Comparison of ENCODE assay signal across 8 mouse cellular contexts in the genomic region with DNA sequence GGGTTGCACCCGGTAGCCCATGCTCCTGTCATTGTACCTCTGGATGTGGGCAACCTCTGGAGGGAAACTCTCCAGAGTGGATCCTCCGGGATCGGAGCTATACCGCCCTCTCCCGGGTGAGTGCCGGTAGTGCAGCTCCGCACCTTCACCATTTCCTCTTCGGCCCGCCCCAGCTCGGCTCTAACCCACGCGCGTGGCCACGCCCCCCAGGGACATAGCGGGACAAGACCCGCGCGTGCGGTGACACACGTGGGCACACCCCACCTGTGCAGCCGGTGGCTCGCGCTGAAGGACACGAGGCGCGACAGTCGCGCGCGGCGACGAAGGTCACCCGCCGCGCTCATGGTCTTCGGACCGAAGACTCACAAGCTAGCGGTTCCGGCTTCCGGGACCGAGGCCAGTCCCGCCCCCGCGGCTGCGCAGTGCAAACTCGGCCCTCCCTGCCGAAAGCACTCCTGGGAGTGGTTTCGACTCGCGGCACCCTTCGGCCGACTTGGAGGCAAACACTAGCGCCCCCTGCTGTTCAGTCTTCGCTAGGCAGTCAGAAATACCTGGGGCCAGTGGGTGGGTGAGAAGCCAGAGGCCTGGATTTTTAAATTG. TPM values are rescaled to one million over a fixed set of nuclear protein-coding genes. Genes with fewer than 3 reads are reported as not detected.
A peak's percentile ranks its signal among the peaks of the same experiment; 100 is the strongest.
DNase-seq lines count a peak whose midpoint lies in the region; ATAC-seq lines count a peak whose summit lies in the region.

Gene Pts, minus strand, starts transcription at position 432 of the 600 bp plus-strand sequence.

- peak within 1 kb of the TSS; percentile 82 for H3K4me2 ChIP-seq in heart, embryonic 13.5 days
- H3K4me2 ChIP-seq in liver, embryonic 12.5 days: peak within 1 kb of the TSS; percentile 87
- H3K4me2 ChIP-seq in stomach, embryonic 15.5 days: peak within 1 kb of the TSS; percentile 69

- ATAC-seq in erythroid progenitor cell, adult 5-6 weeks (replicated peaks; ENCODE audit: low FRiP score, poor library complexity, severe bottlenecking): peak; percentile 92
- peak; percentile 97 for ATAC-seq in heart, embryonic 13.5 days (ENCODE audit: extremely low read depth, insufficient number of reproducible peaks, low FRiP score, low TSS enrichment)
- peak; percentile 98 for ATAC-seq in liver, embryonic 12.5 days
- ATAC-seq in stomach, embryonic 15.5 days (ENCODE audit: insufficient read depth, low FRiP score, low read depth): peak; percentile 97

- DNase-seq in CD4-positive helper T cell, adult 2 months (ENCODE audit: low read depth, low spot score): peak; percentile 98
- DNase-seq in brain, embryonic 18.5 days (ENCODE audit: low read depth, low spot score): peak; percentile 95
- DNase-seq in kidney, postnatal 10 days: peak; percentile 99
- DNase-seq in natural killer cell, adult 2 months (ENCODE audit: low spot score in 2 of 2): peak; percentile 95 to 98

- no peaks in the 10 kb centered on the region for H3K9me3 ChIP-seq in heart, embryonic 13.5 days
- no peaks in the 10 kb centered on the region for H3K9me3 ChIP-seq in liver, embryonic 12.5 days (replicated peaks)
- no peaks in the 10 kb centered on the region for H3K9me3 ChIP-seq in stomach, embryonic 15.5 days

- peak within 1 kb of the TSS; percentile 78 for H3K27ac ChIP-seq in heart, embryonic 13.5 days (replicated peaks)
- H3K27ac ChIP-seq in liver, embryonic 12.5 days: peak within 1 kb of the TSS; percentile 80
- H3K27ac ChIP-seq in stomach, embryonic 15.5 days: peak within 1 kb of the TSS; percentile 71; the same call in 1 of the 2 replicates

- H3K36me3 ChIP-seq in heart, embryonic 13.5 days: peaks cover 17% of the 10 kb centered on the region
- peaks cover 12% of the 10 kb centered on the region for H3K36me3 ChIP-seq in liver, embryonic 12.5 days
- no peaks in the 10 kb centered on the region for H3K36me3 ChIP-seq in stomach, embryonic 15.5 days

- peak within 1 kb of the TSS; percentile 87 for H3K9ac ChIP-seq in heart, embryonic 13.5 days
- H3K9ac ChIP-seq in liver, embryonic 12.5 days: peak within 1 kb of the TSS; percentile 81
- peak within 1 kb of the TSS; percentile 66; the same call in 1 of the 2 replicates for H3K9ac ChIP-seq in stomach, embryonic 15.5 days

- peak within 1 kb of the TSS; percentile 83 for H3K4me3 ChIP-seq in heart, embryonic 13.5 days
- peak within 1 kb of the TSS; percentile 83 for H3K4me3 ChIP-seq in liver, embryonic 12.5 days
- peak within 1 kb of the TSS; percentile 88 for H3K4me3 ChIP-seq in stomach, embryonic 15.5 days (replicated peaks)

- H3K4me1 ChIP-seq in heart, embryonic 13.5 days: peaks cover 17% of the 10 kb centered on the region
- H3K4me1 ChIP-seq in liver, embryonic 12.5 days: peaks cover 24% of the 10 kb centered on the region
- peaks cover 10% of the 10 kb centered on the region for H3K4me1 ChIP-seq in stomach, embryonic 15.5 days

- H3K27me3 ChIP-seq in heart, embryonic 13.5 days (replicated peaks): no peaks in the 10 kb centered on the region
- H3K27me3 ChIP-seq in liver, embryonic 12.5 days (replicated peaks): no peaks in the 10 kb centered on the region
- no peaks in the 10 kb centered on the region for H3K27me3 ChIP-seq in stomach, embryonic 15.5 days (replicated peaks)

- under 1% methylated on average over 54 of the region's 54 CpGs for WGBS in heart, embryonic 13.5 days
- under 1% methylated on average over 54 of the region's 54 CpGs for WGBS in liver, embryonic 12.5 days (ENCODE audit: insufficient replicate concordance)
- under 1% methylated on average over 54 of the region's 54 CpGs for WGBS in stomach, embryonic 15.5 days

RNA-seq across cellular contexts. Expression of gene Pts, which starts in this region (rescaled TPM):
- total RNA-seq in erythroid progenitor cell, adult 5-6 weeks (2015; ENCODE audit: low replicate concordance): 37.3 and 40.0 TPM in 2 replicates
- total RNA-seq in erythroid progenitor cell, adult 5-6 weeks (2017; ENCODE audit: low replicate concordance): 3.7 and 17.7 TPM in 2 replicates
- polyA plus RNA-seq in heart, embryonic 13.5 days (2015; fragmentation: Nextera tagmentation; extraction: Ambion mirVana): 76.0 and 79.3 TPM in 2 replicates
- polyA plus RNA-seq in liver, embryonic 12.5 days (2016; fragmentation: Nextera tagmentation; extraction: Ambion mirVana): 46.8 and 47.6 TPM in 2 replicates
- polyA plus RNA-seq in stomach, embryonic 15.5 days (2015; fragmentation: Nextera tagmentation; extraction: Ambion mirVana): 83.4 and 92.6 TPM in 2 replicates

Comparison
In these comparisons a context has a peak if more than half of its experiments do, and no peak if none do; other contexts are left out.
1. Peak in every context shown above with its lines: DNase-seq, ATAC-seq, H3K4me3 ChIP-seq and H3K27ac ChIP-seq.